Mouse (Mus musculus) 3T3-L1 (cell line): Measurements from ENCODE around the gene Tll2.

ENCODE experiments used
- DNase-seq: peaks from one replicate; pipeline ENCODE4 v3.0.0-alpha.2; 2015; ENCODE audit warnings: low read depth, low spot score

The Tll2 gene

DNA sequence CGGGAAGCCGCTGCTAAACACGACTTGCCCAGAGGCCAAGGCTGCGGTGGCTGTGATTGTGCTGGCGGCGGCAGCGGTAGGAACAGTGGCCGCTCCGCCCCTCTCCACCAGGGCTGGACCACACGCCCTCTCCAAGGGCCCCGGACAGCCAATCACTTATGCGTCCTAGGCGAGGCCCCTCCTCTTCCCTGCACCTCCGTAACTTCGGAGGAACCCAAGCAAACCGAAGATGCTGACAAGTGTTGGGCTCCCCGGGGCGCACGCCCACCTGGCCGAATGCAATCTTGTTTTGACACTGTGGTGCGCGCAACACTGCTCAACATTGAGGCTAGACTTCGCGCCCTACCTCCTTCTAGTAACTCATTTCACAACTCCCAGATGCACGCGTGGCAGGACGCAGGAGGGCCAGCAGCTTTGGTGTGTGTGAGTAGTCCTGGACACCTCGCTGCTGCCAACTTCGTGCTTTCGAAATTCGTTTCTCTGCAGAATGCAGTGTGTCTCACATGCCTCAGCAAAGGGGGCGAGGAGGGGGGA is at the start of gene Tll2:
Gene Tll2 (minus strand): TSS at position 25 of the 534 bp plus-strand sequence.
- DNase-seq, result no peak

GRCm38 (mm10) chr19:41254584-41254983 is 47.9 kb upstream of the Tll2 start:
- DNase-seq, result no peak

DNA sequence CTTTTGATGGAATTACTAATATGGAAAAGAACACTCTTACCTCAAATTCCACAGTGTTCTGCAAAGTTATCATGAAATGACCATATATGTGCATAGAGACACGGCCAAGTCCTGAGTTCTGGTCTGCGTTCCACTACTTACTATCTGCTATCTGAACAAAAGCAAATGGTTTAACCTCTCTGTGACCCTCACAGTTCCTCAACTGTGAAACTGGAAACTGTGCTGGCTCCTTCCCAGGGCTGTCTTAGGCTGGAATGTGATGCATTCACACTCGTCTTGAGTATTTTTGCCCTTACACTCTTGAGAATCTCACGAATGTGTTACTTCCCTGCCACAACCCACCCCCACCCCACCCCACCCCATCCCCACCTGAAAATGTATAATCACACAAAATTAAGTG is 42.3 kb upstream of the Tll2 start:
- DNase-seq, result peak; percentile 76

- peak; percentile 69 for DNase-seq
These were observed 41.6 kb upstream of the Tll2 start for GRCm38 (mm10) chr19:41248271-41248670.

DNA sequence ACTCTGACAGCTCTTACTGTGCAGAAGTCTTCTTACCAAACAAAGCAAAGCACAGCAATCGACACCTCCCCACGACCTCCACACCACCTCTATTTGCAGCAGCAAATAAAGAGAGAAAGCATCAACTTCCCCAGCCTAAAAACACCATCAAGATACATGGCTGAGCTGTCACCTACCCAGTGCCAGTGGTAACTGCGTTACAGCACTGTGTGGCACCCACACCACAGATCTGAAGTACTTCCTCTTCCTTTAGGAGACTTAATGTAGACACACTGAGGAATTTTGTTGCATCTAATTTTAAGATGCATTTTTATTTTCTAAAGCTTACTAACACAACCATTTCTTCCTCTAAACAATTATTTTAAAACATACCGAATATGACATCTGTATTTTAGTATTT is 39.6 kb upstream of the Tll2 start:
- no peak for DNase-seq

DNA sequence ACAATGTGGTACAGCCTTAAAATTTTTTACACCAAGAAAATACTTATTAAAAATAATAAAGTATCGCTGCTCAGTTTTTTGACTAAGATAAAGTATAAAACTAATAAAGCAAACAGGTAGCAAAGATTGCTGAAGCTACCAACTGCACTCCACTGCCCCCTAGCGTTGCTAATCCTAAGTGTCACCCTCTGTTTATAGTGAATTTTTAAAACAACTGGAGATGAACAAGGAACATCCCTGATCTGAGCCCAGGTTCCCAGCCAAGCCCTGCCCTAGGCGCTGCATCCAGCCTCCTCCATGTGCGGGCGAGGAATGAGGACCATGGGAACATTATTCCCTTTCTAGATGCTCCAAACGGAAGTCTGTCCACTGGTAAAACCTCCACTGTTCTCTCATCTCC is 37.9 kb upstream of the Tll2 start:
- DNase-seq, result peak; percentile 76

- DNase-seq, result no peak
These were observed 35.4 kb upstream of the Tll2 start for GRCm38 (mm10) chr19:41241997-41242396.

DNA sequence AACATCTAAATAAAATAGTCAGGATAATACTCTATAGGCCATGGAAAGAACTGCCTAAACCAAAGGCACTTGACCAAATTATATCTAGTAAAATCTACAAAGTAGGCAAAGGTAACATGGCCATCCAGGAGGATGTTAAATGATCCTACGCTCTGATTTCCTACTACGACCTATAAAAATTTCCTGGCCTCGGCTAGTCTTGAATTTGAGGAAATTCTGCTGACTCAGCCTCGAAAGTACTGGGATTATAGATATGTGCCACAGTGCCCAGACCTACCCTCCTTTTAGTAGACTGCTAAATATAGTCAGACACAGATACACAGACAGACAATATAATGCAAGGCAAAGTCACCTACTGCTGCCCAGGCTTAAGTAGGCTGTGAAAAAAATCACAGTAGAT is 27.1 kb upstream of the Tll2 start:
- no peak for DNase-seq

DNA sequence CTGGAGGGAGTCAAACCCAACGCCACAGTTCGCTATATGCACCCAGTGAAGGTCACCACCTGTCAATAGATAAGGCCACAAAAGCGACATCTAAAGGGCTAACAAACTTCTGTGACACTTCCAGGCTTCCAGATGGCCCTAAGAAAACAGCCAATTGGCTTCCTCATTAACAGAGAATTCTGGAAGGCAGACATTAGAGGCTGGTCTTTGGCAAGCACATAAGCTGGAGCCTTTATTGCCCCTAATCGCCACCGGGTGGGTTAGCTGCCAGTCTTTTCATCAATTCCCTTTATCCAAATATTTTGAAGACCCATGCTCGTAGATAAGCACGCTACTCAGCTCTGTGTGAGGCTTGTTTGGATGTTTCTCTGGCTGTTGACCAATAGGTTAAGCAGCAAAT is 1.7 kb upstream of the Tll2 start:
- no peak for DNase-seq

GRCm38 (mm10) chr19:41206041-41206810 is 409 bp downstream of the Tll2 start:
- DNase-seq, result no peak

DNA sequence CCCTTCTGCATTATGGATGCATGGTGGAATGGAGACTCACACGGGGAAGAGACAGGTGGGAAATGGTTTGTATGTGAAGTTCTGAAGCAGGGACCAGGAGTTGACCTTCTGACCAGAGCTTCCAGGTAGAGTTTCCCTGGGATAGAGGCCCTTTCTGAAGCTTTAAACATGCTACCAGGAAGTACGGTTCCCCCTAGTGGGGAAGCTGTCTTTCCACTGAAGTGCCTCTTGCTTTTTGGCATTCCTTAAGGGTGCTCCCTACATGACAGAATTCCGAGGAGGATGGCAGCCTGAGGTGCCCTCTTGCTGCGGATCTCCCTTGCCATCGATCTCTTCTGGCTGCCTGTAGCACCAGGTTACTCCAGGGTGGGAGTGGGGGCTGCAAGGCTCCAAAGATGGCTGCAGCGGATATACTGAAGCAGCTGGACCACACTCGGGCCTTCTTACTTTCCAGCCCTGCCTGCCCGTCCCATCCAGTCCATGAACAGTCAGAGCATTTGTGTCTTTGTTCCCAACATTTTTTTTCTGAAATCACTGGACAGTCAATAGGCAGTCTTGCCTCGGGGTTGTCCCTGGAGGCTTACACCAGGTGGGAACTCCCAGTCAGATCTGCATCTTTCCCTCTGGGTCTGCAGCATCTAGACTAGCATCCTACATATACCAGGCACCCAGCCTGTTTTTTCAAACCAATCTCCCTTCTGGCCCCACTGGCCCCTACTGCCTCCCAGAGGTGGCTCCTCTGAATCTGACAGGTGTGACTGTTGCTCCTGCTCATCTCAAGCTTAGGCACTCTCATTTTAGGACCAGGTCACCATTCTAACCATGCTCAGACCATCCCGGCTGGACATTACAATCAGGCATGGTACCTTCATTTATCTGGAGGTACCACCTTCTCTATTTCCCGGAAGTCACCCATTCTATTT is 2.2 kb downstream of the Tll2 start:
- peak; percentile 53 for DNase-seq

- DNase-seq, result no peak
These were observed 9.0 kb downstream of the Tll2 start for GRCm38 (mm10) chr19:41197606-41198005.

- DNase-seq, result no peak
These were observed 13.3 kb downstream of the Tll2 start for GRCm38 (mm10) chr19:41193379-41193778.

DNA sequence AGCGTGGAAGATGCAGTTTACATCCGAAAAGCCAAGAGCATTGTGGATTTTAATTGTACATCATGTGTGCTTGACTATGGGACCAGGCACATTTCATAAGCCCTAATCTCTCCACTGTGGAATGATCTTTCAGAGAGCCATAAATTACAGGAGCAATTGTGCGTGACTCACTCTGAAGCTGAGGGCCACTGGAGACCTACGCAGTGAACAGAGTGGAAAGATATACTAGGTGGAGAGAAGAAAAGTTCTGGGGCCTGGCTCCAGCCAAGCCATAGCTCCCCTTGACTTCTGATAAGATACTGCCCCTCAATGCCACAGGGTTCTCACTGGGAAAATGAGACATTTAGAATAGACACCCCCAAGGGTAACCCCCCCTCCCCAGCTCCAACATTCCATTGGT is 13.7 kb downstream of the Tll2 start:
- no peak for DNase-seq

- peak; percentile 28 for DNase-seq
These were observed 14.9 kb downstream of the Tll2 start for GRCm38 (mm10) chr19:41191724-41192123.

DNA sequence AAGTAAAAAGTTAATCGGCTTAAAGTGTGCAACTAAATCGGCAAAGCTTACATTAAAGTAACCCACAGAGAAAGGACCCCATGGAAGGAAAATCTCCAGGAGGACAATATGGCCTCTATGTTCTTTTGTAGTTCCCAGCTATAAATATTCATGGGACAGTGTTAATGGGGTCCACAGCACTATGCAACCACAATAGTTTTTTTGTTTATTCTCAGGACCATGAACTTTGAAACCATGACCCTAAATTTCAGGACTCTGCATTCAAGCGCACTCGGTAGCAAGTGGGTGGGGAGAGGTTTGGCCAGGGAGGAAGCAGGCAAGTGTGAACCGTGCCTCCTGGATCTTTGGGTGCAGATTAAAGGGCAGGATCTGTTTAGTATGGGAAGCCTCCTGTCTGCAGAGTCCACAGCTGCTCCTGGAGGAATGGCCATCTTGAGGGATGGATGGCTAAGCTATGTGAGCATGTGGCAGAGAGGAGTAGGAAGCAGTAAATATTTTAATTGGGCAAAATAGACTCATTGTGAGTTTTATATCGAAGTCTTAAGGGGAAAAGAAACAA is 15.7 kb downstream of the Tll2 start:
- no peak for DNase-seq

GRCm38 (mm10) chr19:41177331-41177730 is 29.3 kb downstream of the Tll2 start:
- DNase-seq, result no peak

- DNase-seq, result no peak
These were observed 29.8 kb downstream of the Tll2 start for GRCm38 (mm10) chr19:41176881-41177280.

DNA sequence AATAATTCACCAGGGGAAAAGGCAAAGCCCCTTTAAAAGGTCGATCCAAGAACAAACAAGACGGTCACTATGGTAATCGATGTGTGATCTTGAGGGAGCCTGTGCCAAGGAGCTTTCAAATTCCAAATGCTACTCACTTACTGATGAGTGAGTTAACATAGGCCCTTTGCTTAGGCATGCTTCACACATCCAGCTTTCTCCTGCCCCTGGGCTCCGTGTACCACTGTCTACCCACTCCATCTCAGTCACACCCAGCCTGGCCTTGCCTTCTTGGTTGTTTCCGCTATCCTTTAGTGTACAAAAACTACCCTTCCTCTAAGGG is 40.8 kb downstream of the Tll2 start:
- no peak for DNase-seq

DNA sequence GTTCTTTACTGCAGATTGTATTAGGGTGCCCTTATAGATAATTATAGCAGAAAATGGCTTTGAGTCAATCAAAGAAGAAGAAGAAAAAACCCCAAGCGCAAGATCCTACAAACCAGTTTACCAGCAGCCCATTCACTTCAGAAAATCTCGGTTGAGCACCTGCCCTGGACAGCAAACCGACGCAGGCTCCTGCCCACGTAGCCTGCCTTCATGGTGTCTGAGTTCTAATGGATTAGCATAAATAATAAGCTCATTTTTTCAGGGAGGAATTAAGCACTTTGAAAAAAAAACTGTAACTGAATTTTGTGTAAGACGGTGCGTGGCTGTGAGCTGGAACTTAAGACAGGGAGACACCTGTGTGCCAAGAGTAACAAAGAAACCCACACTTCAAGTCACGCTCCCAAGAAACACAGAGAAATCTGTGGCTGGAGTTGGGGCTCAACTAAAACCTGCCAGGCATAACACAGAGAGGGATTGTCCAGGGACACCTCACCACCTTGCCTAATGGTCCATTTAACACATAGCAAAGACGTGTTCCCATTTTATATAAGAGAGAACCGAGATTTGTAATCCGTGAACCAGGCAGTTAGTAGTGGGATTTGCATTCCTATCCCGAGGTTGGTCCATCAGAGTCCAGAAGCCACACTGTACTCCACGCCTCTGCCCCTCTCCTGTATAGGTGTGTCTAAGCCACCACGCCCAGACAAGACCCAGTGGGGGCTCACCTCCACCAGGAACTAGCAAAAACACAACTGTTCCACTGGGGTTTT is 41.3 kb downstream of the Tll2 start:
- no peak for DNase-seq

GRCm38 (mm10) chr19:41164447-41165095 is 42.1 kb downstream of the Tll2 start:
- no peak for DNase-seq
